Mouse (Mus musculus): ENCODE results near the gene Naxd.
"Not testable (repeated sequence)": the region's sequence is repeated elsewhere in the genome, so short reads cannot be mapped to it uniquely, and the experiment has no call there.

Gene Naxd

GRCm38 (mm10) chr8:11473072-11473471, 24.2 kb upstream of the Naxd start:
- DNase-seq = peak; percentile 94

GRCm38 (mm10) chr8:11475397-11475796, 21.9 kb upstream of the Naxd start:
- DNase-seq = no peak

- no peak for DNase-seq
These were observed 21.4 kb upstream of the Naxd start for GRCm38 (mm10) chr8:11475876-11476275.

DNA sequence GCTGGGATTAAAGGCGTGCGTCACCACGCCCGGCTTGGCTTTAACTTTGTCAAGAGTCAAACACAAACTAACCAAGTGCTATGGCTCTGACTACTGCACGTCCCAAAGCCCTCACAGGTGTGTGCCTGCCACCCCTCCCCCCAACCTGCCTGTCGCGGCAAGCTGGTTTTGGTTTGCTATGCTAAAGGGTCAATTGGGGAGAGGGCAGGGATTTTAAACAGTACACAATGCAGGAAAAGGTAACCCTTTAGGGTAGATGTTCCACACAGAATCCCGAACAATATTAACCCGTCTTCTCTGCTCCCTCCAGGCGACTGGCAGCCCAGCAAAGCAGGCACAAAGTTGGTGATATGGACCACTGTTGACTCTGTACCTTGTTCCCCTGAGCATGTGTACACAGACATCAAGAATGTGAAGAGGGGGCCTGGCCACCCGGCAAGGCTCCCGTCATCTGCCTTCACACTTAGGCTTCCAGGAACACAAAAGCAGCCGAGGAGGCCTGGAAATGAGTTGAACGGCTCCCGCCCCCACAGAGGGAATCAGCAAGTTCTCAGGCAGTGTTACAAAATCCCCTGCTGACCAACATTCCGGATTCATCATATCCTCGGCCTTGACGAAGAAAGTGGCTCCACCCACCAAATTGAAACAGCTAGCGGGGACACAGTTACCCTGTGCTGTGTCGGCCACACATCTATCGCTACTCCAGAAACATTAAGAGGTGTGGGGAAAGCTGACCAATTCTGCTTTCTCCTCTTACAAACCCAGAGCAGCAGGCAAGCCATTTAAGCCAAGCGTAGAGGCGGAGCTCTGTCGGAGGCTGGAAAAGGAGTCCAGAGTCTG, 20.7 kb upstream of the Naxd start:
- peak; percentile 70 for DNase-seq

GRCm38 (mm10) chr8:11477178-11477553, 20.1 kb upstream of the Naxd start:
- DNase-seq = no peak

DNA sequence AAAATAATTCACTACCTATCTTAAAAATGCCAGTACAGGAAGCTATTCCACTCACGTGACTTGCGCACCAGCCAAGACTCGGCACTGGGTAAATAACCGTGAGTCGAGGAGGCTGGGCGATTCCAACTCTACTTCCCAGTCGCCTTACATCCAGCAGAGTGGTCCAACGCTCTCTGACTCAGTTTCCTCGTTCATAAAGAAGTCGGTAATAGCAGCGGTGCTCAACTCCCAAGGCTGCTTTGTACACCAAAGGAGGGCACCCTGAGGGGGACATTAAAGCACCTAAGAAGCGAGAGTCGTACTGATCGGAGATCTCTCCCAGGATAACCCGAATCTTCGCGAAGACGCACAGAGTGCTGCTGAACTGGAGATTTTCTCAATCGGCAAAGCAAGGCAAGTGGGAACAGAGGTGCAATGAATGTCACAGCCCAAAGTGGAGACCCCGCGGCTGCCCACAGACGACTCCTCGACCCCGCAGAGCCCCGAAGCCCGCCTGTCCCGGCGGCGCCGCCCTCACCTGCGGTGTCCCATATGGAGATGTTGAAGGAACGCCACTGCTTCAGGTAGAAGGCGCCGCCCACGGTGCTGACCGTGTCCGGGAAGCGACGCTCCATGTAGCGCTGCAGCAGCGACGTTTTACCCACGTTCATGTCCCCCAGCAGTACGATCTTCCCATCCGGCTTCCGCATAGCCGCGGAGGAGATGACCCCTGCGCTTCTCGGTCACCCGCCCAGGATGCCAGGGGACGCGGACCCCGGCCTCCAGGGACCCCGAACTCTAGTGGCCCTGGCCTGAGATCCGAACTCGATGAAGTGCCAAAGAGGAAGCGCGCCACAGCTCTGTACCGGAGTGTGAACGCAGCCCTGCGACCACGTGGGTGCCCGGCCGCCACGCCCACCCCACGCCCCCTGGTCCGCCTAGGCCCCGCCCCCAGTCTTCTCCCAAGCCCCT, 19.2 kb upstream of the Naxd start, which contains the start of gene Rab20:
Gene Rab20, minus strand, starts transcription at position 900 of the 951 bp plus-strand sequence.
- DNase-seq = peak; percentile 81

DNA sequence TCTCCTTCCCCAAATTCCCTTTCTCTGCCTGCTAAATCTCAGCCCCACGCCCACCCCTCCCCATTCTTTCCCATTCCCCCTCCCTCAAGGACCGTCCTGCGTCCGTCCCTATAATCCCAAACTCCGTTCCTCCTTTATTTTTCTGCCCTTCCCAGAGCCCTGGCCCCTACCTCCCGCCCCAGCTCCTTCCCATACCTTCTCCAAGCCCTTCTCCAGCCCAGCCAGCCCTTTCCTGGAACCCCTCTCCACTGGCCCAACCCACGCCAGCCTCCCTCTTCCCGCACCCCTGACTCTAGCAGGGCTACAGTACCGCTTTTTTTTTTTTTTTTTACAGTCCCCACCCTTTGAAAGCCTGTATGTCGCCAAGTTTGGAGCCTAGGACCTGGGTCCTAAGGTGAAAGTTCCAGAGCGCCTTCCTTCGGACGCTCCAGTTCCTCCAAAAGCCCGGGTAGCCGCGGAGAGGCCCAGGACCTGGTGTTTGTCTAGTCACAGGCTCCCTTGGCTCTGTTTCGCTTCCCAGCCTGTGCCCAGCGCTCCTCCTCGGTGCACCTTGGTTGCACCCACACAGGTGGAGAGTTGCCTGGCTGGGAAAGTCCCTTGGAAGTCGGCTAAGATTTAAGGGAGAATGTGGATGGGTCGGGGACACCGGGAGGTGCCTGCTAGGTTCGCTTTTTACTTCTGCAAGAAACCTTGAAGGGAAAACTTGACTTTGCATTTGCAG, 18.3 kb upstream of the Naxd start:
- DNase-seq = no peak

- no peak for DNase-seq
These were observed 17.7 kb upstream of the Naxd start for GRCm38 (mm10) chr8:11479591-11479990.

DNA sequence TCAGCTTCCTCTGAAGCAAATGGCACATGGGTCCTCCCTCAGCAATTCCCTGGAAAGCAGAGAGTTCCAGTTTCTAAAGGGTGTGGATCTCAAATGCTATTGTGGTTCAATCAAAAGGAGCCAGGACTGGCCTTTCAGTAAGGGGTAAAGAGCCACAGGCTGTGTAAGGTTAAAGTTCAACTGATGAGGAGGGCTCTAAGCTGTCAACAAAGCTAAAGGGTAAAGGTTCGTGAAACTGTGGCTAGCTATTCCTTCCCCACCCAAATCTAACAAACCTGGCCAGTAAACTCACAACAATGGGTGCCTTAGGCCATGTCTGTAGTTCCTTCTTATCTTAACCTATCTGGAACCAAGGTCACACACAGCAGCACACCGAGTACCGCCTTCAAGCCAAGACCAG, 15.4 kb upstream of the Naxd start:
- no peak for DNase-seq

GRCm38 (mm10) chr8:11482537-11482936, 14.8 kb upstream of the Naxd start:
- no peak for DNase-seq

- DNase-seq = peak; percentile 67
These were observed 11.2 kb upstream of the Naxd start for GRCm38 (mm10) chr8:11486142-11486541.

DNA sequence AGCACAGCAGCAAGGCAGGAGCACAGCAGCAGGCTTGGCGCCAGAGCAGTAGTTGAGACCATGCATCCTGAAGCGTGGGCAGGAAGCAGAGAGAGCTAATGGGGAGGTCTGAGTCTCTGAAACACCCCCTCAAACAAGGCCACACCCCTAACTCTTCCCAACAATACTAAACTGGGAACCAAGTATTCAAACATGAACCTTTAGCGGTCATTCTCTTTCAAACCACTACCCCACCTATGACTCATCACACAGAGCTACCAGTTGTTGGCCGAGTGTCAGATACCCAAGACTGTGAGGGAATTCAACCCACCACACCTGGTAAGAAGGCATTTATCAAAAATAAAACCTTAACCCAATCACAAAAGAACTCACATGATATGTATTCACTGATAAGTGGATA, 10.1 kb upstream of the Naxd start:
- DNase-seq = no peak

DNA sequence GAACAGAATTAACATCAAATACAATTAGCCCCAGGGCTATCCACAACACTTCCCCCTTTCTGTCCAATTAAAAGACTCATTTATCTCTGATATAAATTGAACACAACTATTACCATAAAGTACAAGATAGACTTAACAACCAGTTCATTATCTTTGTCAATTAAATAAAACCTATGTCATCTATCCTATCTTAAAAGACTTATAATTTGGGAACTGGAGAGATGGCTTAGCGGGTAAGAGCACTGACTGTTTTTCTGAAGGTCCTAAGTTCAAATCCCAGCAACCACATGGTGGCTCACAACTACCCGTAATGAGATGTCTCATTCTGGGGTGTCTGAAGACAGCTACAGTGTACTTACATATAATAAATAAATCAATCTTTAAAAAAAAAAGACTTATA, 5.0 kb upstream of the Naxd start:
- not testable (repeated sequence) for DNase-seq

GRCm38 (mm10) chr8:11498281-11498680, 975 bp downstream of the Naxd start:
- no peak for DNase-seq

DNA sequence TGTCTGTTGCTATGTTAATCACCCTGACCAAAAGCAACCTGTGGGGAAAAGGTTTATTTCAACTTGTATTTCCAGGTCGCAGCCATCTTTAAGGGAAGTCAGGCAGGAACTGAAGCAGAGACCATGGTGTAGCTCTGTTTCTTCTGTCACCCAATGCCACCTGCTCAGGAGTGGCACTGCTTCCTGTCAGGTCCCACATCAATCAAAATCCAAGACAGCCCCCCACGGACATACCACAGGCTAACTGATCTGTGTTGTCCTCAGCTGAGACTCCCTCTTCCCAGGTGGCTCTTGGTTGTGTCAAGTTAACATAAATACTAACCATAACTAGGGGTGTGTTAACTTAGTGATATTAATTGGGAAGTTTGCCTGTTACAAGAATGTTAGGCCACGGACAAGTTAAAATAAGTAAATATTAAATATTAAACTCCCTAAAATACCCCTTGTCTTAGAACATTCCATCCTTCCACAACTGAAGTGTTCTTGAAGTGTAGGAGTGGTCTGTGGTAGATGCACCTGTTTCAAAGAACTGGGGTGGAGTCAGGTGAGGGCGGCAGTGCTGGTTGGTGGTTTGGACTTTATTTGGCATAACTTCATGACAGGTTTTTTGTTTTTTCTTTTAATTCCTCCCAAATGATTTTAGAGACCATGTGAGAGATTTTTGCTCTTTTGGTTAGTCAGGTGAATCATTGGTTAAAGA, 1.6 kb downstream of the Naxd start:
- no peak for DNase-seq

DNA sequence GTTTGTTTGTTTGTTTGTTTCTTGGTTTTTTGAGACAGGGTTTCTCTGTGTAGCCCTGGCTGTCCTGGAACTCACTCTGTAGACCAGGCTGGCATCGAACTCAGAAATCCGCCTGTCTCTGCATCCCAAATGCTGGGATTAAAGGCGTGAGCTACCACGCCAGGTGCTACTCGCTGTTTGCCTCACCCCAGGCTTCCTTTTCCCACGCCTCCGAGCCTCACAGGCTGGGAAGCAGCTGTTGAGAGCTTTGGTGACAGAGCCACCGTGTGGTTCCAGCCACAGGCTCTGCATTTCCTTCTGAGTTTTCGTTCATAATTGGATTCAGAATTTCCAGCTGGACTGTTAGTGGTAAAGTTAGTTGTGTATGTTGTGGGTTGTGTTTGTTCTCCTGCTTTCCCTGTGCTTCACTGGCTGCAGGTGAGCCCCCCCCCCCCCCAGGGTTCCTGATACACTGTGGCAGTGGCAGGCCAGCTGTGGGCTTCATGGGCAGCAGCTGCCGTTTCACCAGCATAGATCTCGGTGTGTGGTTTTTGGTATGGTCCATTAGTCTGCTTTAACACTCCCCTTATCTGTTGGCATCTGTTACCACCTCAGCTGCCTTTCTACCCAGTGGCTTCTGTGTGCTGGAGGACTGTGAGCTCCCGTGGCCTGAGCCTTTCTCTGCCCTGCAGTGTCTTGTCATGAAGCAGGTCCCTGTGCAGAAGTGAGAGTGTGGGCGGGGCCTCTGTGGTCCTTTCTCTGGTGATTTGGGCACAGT, 6.3 kb downstream of the Naxd start:
- no peak for DNase-seq

- no peak for DNase-seq
These were observed 8.8 kb downstream of the Naxd start for GRCm38 (mm10) chr8:11506074-11506473.

GRCm38 (mm10) chr8:11506802-11507201, 9.5 kb downstream of the Naxd start:
- peak; percentile 37 for DNase-seq

GRCm38 (mm10) chr8:11508880-11509279, 11.6 kb downstream of the Naxd start:
- DNase-seq = no peak

DNA sequence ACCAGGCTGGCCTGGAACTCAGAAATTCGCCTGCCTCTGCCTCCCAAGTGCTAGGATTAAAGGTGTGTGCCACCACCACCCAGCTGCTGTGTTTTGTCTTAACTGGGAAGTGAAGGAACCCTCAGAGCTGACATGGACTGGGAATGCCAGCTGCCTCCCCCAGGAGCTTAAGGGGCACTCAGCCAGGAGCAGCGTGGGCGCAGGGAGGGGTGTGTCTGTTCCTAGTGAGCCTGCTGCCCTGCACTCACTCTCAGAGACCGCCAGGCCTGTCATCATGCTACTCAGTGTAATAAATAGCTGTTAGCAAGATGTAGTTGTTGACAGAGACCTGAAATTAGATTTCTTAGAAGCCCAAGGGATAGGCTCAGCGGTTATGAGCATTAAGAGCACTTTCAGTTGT, 13.7 kb downstream of the Naxd start:
- DNase-seq = no peak

- no peak for DNase-seq
These were observed 15.4 kb downstream of the Naxd start for GRCm38 (mm10) chr8:11512711-11513110.

- no peak for DNase-seq
These were observed 15.9 kb downstream of the Naxd start for GRCm38 (mm10) chr8:11513247-11513646.
